Mouse (Mus musculus) spleen, adult 2 months (tissue): ENCODE measurements around the gene Hist1h2ah. TPM values are rescaled to one million over a fixed set of nuclear protein-coding genes. Genes with fewer than 3 reads are reported as not detected.

ENCODE experiments used
- DNase-seq, 2 experiments: peaks; one replicate each; pipeline versions ENCODE4 v3.0.0 to v3.0.0-alpha.2; 2012 to 2021; ENCODE audit warnings: low spot score in 2 of 2, low read depth in 1 of 2
- H3K27ac ChIP-seq: fragments of 200-500 bp; 2 replicates; pipeline ENCODE4 v1.5.1; 2012; ENCODE audit warnings: low read length, inconsistent platforms; ENCODE audit not compliant: insufficient read depth
- H3K27me3 ChIP-seq: fragments of 200-500 bp; 2 replicates; pipeline ENCODE4 v1.6.1; 2012; ENCODE audit warnings: mild to moderate bottlenecking, moderate library complexity, low read length, inconsistent platforms; ENCODE audit not compliant: control insufficient read depth, insufficient read depth
- H3K36me3 ChIP-seq: fragments of 200-500 bp; 2 replicates; pipeline ENCODE4 v1.6.1; 2012; ENCODE audit warnings: mild to moderate bottlenecking, low read length, inconsistent platforms; ENCODE audit not compliant: control insufficient read depth, insufficient read depth
- H3K4me1 ChIP-seq: fragments of 200-500 bp; 2 replicates; pipeline ENCODE4 v1.6.1; 2011; ENCODE audit warnings: inconsistent platforms; ENCODE audit not compliant: control insufficient read depth, insufficient read depth, insufficient read length
- H3K4me3 ChIP-seq: fragments of 200-500 bp; 2 replicates; pipeline ENCODE4 v1.5.1; 2011; ENCODE audit warnings: mild to moderate bottlenecking, inconsistent platforms; ENCODE audit not compliant: insufficient read depth, insufficient read length; ENCODE audit errors: extremely low read depth
- CTCF ChIP-seq: fragments of 200-500 bp; IDR thresholded peaks from 2 replicates; pipeline ENCODE4 v1.5.1; 2011; ENCODE audit warnings: mild to moderate bottlenecking, inconsistent platforms; ENCODE audit not compliant: insufficient read depth, insufficient read length, insufficient replicate concordance; ENCODE audit errors: extremely low read depth
- POLR2A ChIP-seq: fragments of 200-500 bp; IDR thresholded peaks from 2 replicates; pipeline ENCODE4 v1.6.1; 2011; ENCODE audit warnings: low read depth, low read length, inconsistent platforms
- WGBS: fragments of 180-500 bp; shearing (Covaris S2); methylation state at CpG from one replicate; pipeline ENCODE4 v1.1.7; 2018; 5-methylcytosine and 5-hydroxymethylcytosine counted together
- polyA plus RNA-seq: library from polyadenylated mRNA; depleted of rRNA; stranded (reverse); fragments of >200 nt; gene quantifications from 2 replicates; pipeline ENCODE4 v1.2.3, GENCODE M21; 2012

The Hist1h2ah gene
- polyA plus RNA-seq, 1 experiment, result 51.3 TPM

- H3K27ac ChIP-seq, result peak overlapping the region; percentile 91
- no peaks in the 10 kb centered on the region for H3K36me3 ChIP-seq
- TF ChIP-seq POLR2A (no peak), CTCF (no peak)
- peaks cover under 1% of the 10 kb centered on the region; the same call in 1 of the 2 replicates for H3K4me1 ChIP-seq
- no peaks in the 10 kb centered on the region for H3K27me3 ChIP-seq
- no peak overlapping the region for H3K4me3 ChIP-seq
- 14% methylated on average over 2 of the region's 2 CpGs for WGBS
- DNase-seq, result no peak
These were observed 4.6 kb upstream of the Hist1h2ah start for GRCm38 (mm10) chr13:22039951-22040463.

- TF ChIP-seq POLR2A (no peak), CTCF (no peak)
- no peak for DNase-seq
- Histone ChIP-seq H3K4me1 (peaks cover 3% of the 10 kb centered on the region; the same call in 1 of the 2 replicates), H3K27ac (no peak overlapping the region), H3K4me3 (no peak overlapping the region), H3K27me3 (no peaks in the 10 kb centered on the region), H3K36me3 (no peaks in the 10 kb centered on the region)
- WGBS, result 88% methylated on average over 5 of the region's 5 CpGs
These were observed 4.0 kb upstream of the Hist1h2ah start for GRCm38 (mm10) chr13:22039364-22039763.

DNA sequence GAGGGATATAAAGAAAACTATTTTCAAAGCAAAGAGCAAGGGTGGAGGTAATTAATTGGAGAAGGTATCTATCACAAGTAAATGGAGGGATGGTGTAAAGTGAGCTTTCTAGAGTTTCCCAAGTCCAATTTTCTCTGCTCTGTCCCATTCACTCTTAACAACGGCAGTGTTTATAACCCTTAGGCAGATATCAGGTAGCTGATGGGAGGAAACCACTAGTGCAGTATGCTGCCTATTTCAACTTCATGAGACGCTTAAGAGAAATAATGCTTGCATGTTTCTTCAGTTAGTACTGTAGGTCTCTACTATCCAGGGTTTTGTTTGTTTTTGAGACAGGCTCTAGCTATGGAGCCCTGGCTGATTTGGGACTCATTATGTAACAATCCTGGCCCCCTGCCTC lies 2.0 kb upstream of the Hist1h2ah start:
- Histone ChIP-seq H3K27ac (no peak overlapping the region), H3K4me1 (peaks cover 3% of the 10 kb centered on the region; the same call in 1 of the 2 replicates), H3K27me3 (no peaks in the 10 kb centered on the region), H3K4me3 (no peak overlapping the region), H3K36me3 (no peaks in the 10 kb centered on the region)
- no peak for DNase-seq
- TF ChIP-seq CTCF (no peak), POLR2A (no peak)
- WGBS, result 81% methylated on average over 2 of the region's 2 CpGs

DNA sequence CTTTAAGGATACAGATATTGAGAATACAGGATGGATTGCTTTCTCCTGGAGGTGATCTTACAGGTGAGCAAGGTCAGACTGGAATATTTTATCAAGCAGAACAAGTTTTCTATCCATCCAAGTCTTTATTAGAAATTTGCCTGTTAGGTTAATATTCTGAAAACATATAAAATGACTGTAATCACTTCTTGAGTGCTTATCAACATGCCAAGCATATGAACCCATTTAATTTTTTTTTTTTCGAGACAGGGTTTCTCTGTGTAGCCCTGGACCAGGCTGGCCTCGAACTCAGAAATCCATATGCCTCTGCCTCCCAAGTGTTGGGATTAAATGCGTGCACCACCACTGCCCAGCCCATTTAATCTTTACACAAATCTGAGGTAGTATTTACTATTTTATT lies 1.6 kb upstream of the Hist1h2ah start:
- no peak overlapping the region for H3K27ac ChIP-seq

GRCm38 (mm10) chr13:22036149-22036956 lies 985 bp upstream of the Hist1h2ah start:
- peak overlapping the region; percentile 30; the same call in 1 of the 2 replicates for H3K4me3 ChIP-seq
- no peaks in the 10 kb centered on the region for H3K27me3 ChIP-seq
- peak overlapping the region; percentile 38 for H3K27ac ChIP-seq
- WGBS, result 4% methylated on average over 21 of the region's 23 CpGs
- H3K4me1 ChIP-seq, result peaks cover 3% of the 10 kb centered on the region; the same call in 1 of the 2 replicates
- no peaks in the 10 kb centered on the region for H3K36me3 ChIP-seq
- TF ChIP-seq CTCF (no peak), POLR2A (no peak)
- no peak for DNase-seq

More for the DNA sequence above, 1.6 kb upstream of the Hist1h2ah start:
- no peak for TF ChIP-seq POLR2A
- no peak for TF ChIP-seq CTCF
- Histone ChIP-seq H3K27me3 (no peaks in the 10 kb centered on the region), H3K4me3 (no peak overlapping the region), H3K4me1 (peaks cover 3% of the 10 kb centered on the region; the same call in 1 of the 2 replicates), H3K36me3 (no peaks in the 10 kb centered on the region)
- 77% methylated on average over 3 of the region's 3 CpGs for WGBS
- no peak for DNase-seq

GRCm38 (mm10) chr13:22034443-22035266 lies 713 bp downstream of the Hist1h2ah start:
- TF ChIP-seq CTCF (no peak), POLR2A (no peak)
- Histone ChIP-seq H3K4me3 (peak overlapping the region; percentile 33; the same call in 1 of the 2 replicates), H3K27me3 (no peaks in the 10 kb centered on the region), H3K27ac (0 out of 2 replicates have a peak overlapping the region, but pooled peaks have one; percentile 54), H3K36me3 (no peaks in the 10 kb centered on the region), H3K4me1 (peaks cover 3% of the 10 kb centered on the region; the same call in 1 of the 2 replicates)
- 2% methylated on average over 14 of the region's 14 CpGs for WGBS
- no peak for DNase-seq
